Mouse (Mus musculus): ENCODE results near the gene Taf10.

The Taf10 gene

DNA sequence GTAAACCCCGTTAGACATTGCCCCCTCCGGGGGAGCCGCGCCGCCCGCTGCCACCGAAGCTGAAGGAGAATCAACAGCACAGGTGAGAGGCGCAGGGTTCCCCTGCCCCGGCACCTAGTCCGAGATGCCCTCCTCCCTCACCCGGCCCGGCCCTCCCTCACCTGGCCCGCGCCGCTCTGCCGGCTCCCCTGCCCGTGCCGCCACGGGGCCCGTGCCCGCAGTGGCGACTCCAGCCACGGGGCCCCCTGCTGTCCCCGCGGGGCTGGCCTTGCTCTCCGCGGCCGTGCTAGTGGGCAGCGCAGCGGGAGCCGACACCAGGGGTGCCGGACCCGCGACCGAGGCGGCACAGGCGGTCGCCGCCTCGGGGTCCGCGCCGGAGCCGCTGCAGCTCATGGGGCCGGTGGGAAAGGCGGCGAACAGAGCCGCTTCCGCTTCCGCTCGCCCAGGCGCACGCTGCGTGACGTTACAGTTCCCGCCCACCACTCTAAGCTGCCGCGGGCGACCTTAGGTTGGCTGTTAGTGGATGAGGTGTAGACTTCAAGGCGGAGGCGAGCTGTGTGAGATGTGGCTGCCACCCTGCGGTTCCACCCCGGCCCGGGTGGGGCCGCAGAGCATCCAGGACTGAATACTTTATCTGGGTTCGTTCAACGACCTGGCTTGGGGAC, at the start of gene Taf10:
Taf10 (minus strand) TSS at position 436 of the 665 bp plus-strand sequence.
- DNase-seq: peak; percentile 80 to 86

DNA sequence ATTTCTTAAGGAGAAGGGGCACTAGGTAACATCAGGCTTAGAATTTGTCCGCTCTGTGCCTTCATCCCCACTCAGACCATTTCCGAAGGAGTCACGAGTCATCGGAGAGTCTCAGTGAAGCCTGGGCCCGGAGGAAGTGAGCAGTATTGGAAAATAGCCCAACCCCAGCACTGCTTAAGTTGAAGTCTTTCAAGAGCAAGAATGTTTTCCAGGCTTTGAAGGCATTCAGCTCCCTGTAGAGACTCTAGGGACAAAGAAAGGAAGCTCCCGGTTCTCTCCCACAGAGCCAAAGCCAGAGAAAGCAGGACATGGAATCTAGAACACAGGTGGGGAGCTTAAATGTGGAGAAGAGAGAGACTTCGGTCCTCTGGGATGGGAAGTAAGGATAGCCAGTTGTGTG, 49.5 kb upstream of the Taf10 start:
- DNase-seq: no peak

DNA sequence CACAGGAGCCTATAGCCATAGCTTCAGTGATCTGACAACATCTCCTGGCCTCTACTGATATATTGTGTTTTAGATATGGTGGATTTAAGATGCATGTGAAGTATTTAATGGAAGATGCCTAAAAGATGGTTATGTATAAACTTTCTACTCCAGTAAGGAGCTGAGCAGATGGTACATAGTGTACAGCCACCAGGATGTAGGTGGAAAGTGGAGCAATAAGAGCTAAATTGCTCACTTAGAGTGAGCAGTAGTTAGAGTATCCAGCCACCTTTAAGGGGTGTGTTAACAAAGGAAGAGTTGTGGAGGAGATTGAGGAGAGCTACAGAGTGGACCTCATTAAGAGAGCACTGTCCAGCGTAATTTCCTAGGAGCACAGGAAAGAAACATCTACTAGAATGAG, 47.0 kb upstream of the Taf10 start:
- no peak for DNase-seq

DNA sequence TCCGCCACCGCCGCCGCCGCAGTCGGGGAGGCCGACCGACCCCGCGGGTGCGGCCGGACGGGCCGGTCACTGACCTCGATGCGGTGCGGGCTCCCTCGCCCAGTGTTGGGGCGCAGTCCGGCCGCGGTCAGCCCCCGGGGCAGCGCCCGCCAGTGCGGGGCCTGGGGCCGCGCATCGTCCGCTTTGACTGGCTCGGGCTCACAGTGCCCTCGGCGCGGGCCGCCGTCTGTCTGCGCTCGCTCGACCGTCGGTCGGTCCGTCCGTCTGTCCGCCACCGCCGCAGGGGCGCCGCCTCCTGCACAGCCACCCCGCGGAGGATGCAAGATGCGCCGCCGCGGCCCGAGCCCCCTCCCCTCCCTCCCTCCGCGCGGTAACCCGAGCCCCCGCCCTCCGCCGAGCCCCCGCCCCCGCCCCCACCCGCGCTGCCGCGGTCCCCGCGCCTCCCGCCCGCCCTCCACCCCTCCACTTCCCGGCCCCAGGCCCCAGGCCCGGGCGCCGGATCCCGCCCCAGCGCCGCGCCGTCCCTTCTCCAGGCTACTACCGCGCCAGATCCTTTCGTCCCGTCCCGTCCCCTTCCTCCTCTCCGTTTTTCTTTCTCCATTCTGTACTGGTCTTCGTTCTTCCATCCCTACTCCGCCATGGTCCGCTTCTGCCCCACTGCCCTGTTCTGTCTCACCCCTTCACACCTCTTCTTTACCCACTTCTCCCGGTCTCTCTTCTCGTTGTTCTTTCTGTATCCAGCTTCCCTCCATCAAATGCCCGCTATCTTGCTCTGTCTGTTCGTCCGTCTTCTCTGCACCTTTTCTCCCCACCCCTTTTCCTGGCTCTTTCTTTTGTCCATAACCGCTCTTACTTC, 43.4 kb upstream of the Taf10 start, which contains the start of gene Dchs1:
Dchs1 (minus strand) TSS at position 370 of the 856 bp plus-strand sequence.
- no peak for DNase-seq

DNA sequence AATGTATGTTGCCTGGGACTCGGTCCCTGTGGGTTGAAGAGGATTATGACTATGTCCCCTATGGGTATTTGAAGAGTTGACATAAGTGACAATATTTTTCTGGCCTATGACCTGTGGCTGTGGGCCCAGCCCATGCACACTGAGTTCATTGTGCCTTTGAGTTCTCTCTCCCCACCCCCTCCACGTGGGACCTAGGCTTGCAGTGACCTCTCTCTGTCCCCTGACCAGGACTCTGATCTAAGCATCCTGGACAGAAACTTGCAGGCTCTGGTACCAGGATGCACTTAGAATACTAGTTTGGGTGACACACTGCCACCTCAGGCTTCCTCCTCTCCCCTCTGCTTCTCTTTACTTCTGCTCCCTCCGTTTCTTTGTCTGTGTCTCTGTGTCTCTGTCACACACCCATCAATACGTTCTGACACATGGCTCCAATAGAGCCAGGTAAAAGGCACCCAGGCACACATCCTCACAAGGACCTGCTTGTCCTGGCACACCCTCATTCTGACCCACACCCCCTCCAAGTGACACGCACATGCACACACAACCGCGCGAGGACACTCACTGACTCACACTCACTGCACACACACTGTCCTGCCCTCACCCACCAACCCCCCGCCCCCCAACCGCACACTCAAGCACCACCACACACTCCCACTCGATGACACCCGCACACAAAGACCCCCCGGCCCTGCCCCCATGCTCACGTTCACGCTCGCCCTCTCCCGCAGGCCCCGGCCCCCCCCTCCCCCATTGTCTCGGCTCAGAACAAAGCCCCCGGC, 42.5 kb upstream of the Taf10 start:
- no peak for DNase-seq

DNA sequence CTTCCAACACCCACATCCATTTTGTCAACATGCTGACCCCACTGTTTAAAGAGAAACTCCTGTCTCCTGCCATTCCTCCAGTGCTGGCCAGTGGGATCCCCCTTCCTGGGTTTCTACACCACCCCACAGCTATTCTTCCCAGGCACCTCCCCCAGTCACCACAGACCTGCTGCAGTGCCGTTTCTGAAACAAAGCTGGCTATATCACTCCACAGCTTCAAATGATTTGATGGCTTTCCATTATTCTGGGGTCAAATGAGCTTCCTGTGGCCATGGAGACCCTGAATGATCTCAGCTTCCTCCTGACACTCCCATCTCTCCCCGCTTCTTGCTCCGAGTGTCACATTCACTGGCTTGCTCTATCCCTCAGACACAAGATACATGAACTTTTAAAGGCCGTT, 40.4 kb upstream of the Taf10 start:
- DNase-seq: no peak

DNA sequence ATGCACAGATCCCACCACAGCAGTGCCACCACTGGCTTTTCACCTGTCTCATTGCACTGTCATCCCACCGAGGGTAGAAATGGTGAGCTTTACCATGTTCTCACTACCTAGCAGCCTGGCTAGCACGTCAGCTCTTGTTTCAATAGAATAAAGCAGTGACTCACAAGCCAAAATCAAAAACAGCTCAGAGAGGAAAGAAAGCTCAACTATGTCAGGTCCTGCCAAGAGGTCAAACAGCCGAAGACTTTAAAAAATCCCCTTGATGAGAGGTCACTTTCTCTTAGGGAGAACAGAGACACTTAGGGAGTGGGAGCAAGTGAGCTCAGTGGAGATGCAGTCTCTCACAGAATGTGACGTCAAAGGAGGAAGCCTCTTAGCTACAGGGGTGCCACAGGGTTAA, 39.7 kb upstream of the Taf10 start:
- no peak for DNase-seq

DNA sequence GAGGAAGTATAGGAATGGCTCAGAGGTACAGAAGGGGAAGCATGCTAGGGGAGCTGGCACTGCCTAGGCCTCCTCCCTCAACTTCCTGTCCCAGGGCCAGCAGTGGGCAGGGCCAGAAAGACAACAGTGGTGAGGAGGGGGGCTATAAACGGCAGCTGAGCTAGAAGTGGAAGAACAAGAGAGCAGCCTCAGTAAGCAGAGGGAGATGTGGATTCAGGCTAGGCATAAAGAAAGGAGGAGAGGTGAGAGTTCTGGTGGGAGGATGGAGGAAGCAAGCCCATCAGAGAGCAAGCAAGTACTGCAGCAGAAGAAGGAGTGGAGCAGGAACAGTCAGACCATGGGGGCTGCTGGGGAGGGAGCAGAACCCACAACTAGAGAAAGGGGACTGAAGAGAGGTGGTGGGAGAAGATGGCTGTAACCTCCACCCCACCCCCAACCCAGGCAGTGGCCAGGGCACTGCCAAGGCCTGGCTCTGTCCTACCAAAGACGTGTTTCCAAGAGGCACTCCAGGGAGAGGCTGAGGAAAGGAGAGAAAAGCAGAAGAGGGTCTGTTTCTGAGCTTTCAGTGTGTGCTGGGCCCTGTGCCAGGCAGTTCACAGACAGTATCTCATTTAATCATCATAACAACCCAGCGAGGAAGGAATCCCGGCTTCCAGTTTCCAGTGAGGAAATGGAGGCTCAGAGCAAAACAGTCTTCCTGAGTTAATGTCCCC, 34.5 kb upstream of the Taf10 start:
- no peak for DNase-seq

DNA sequence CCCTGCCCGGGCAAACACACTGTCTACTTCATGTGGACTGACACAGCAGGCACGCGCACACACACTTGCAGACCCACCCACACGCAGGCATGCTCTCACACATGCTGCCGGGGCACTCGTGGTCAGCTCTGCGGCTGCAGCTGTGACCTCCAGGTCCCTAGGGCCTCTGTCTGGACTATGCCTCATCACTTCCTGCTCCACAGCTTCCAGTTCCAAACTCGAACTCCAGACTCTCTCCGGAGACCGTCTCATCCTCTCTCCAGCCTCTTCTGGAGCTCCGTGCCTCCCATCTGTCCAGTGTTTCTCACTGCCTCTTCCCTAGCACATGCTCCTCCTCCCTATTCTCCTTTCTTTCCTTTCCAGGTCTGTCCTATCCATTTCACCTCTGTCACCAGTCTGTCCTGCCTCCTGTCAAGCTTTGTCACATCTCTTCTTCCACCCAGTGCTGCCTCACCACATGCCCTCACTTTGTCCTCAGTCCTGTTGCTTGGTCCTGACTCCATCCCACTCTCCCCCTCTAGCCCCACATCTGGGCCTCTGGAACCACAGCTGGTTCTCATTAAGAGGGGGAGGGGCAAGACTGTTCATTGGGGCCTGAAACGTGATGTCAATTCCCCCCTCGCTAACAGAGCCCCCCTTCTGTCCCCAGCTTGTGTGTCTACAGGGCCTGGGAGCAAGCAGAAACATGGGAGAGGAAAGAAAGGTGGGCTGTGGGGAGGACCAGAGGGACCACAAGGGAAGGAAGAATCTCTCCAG, 33.8 kb upstream of the Taf10 start:
- peak; percentile 51 to 61 for DNase-seq

DNA sequence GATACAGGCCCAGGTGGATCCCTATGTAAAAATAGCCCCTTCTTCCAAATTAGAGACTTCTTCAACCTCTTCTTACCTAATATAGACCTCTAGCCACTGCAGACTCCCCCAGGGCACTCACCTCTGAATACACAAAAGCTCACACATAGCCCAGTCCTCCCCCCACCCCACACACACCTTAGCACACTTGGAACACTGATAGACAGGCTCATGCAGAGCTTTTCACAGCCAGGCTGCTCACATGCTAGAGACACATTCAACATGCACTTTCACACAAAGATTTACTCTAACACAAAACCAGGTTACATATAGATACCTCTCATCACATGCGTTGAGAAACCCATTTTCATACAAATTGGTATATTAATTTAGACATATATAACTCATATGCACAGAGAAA, 33.2 kb upstream of the Taf10 start:
- DNase-seq: no peak

DNA sequence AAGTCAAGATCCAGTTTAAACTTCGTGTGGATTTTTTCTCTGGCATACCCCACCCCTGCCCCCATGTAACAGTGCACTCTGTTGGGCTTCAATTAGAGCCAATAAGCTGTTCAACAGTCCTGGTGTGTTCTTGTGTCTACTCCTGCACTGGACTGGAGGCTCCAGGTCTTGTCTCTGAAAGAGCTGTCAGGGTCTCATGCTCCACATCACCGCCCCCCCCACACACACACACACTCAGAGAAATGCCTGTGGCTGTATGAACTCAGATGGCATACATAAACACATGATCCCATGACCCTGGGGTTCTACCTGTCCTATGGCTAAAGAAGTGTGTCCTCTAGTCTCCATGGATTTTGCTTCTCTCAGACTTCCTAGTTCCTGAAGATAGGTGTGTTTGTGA, 31.9 kb upstream of the Taf10 start:
- no peak for DNase-seq

DNA sequence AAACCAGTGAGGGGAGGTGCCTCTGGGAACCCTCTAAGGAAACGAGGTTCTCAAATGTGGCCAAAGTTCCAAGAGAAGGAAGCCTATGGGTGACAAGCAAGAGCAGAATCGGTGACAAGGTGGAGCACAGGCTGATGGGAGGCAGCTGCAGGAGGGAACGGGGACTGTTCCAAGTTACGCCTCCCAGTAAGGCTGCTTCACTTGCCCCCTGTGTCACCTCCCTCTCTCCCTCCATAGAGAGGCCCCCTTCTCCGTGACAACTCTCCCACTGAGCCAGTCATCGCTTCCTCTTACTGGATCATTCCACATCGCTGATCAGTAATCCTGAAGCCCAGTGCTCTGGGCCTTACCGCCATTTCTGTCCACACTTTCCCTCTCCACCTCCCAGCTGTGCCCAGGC, 30.5 kb upstream of the Taf10 start:
- DNase-seq: peak; percentile 32 to 51

DNA sequence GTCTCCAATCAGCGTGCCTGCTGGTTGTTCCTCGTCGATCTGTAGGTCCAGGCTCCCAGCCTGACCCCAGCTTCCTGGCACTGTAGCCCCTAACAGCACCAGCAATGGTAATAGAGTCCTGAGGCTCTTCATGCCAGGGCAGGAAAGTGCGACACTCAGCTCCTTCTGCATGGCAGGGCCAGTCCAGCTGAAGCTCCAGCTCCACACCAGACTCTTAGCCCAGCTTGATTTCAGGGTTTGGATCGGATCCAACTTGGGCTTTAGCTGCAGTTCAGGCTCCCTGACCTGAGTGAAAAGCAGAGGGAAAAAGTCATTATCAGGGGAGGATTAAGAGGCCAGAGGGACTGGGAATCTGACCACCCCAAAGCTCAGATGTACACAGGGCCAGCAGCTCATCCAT, 28.9 kb upstream of the Taf10 start:
- no peak for DNase-seq

DNA sequence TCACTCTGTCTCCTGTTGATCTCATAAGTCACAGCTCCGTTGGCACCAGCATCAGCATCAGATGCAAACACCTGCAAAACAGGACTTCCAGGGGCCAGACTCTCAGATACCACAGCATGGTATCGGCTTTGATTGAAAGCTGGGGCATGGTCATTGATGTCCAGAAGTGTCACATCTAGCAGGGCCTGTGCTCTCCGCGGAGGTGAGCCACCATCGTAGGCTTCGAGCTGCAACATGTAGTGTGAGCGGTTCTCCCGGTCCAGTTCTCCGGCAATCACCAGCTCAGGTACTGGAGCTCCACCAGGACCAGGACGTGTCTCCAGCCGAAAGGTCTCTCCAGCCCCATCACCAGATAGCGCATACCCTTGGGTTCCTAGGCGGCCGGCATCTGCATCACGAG, 28.2 kb upstream of the Taf10 start:
- DNase-seq: no peak

DNA sequence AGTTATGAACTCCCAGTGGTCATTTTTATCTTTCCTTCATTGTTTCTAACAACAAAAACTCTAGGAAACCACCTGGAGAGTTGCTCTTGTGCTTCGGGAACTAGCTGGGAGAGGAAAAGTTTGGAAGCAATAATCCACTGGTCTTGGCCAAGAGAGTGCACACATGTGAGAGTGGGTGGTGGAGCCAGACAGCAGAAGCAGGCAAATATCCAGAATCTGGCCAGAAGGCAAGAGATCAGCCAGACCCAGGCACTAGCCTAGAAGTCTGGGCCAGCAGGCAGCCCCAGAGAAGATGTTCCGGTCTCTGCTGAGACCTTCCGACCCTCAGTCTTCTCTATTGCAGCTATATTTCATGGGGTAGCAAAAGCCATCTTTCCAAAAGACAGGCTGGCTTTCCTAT, 25.8 kb upstream of the Taf10 start:
- DNase-seq: no peak

DNA sequence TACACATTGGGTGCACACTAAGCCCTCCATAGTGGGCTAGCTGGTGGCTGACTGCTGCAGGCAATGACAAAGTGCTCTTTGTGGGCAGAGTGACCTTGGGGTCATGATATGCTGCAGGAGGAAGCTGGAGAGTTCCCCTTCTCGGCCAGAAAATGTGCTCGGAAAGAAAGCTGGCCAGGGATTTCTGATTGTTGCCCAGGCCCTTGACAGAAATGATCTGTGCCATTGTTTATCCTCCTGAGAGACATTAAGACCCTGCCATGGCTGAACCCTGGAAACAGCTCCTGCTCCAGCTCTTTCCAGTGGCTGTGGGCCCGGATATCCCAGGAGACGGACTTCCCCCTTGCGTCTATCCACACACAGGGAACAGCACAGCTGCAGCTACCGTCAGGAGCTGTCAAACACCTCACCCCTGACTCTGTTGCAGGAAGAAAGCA, 23.6 kb upstream of the Taf10 start:
- DNase-seq: peak; percentile 32 to 37

DNA sequence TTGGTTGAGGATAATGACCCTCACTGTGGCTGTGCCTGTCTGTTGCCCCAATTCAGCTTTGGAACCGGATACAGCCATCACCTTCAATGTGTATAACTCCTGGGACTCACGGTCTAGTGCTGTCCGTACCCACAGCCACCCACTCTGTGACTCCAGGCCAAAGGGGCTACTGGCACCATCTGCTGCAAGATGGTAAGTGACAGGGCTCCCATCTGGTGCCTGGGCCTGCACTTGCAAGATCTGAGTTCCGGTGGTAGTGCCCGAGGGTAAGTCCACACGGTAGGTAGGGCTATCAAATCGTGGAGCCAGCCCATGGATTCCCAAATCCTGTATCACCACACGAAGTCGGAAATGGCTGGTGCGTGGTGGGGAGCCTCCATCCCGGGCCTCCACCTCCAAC, 20.2 kb upstream of the Taf10 start:
- no peak for DNase-seq

DNA sequence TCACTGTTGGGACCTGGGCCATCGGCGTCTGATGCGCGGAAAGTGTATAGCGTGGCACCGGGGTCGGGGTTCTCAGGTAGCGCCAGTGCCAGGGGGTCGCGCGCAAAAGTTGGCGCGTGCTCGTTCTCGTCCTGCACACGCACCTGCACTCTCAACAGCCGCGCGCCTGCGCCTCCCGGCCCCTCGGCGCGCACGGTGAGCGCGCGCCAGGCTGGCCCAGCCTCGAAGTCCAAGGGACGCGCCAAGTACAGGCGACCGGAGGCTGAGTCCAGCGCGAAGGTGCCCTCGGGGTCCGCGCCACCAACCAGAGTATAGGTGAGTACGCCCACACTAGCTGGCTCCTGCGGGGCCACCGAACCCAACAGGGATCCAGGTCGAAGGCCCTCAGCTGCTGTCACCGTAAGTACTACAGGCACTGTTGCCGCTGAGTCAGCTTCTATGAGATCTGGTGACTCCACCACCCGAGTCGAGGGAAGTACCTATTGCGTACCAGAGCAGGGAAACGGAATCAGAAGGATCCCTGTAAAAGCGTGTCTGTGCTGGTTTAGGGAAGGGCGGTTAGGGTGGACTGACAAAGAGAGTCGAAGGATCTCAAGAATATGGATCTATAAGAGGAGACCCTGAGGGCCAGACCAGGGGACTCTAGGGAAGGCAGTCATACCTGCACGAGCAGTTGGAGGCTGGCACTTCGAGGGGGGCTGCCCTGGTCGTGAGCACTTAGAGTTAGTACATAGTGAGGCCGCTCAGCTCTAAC, 18.5 kb upstream of the Taf10 start:
- DNase-seq: no peak

DNA sequence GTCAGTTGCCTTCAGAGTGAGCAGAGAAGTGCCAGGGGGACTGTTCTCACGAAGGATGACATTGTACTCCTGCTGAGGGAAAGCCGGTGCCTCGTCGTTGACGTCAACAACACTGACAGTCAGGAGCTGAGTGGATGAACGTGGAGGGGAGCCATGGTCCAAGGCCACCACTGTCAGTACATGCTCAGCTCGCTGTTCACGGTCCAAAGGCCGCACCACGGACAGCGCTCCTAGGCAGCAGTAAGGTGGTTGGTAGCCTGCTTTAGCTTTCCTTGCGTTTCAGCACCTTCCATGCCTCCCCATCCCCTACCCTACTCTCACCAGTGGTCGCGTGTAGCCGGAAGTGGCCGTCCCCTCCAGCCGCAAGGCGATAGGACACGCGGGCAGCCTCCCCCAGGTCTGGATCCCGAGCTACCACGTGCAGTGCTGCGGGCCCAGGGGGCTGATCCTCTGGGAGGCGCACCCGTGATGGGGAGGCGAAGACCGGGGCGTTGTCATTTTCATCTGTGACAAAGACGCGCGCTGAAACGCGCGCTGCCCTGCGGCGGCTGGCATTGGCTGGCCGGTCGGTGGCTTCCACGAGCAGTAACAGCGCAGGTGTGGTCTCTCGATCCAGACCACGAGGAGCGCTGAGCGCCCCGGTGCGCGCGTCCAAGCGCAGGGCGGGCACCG, 17.8 kb upstream of the Taf10 start:
- DNase-seq: no peak

DNA sequence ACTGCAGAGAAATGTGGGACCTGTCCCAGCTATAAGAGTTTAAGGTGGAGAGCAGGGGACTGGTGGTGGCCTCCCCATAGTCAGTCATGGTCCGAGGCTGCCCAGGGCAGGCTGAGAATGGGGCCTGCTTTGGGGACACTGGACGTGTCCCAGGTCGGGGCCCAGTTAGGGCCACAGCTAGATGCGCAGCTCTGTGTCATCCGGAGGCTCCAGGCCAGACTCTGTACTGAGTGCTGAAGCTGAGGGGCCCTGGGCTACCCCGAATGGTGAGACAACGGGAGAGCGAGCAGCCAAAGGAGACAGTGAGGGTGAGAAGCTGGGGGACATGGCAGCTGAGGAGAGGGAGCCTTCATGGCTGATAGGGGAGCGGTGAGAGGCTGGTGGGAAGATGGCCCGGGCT, 9.1 kb upstream of the Taf10 start:
- no peak for DNase-seq

DNA sequence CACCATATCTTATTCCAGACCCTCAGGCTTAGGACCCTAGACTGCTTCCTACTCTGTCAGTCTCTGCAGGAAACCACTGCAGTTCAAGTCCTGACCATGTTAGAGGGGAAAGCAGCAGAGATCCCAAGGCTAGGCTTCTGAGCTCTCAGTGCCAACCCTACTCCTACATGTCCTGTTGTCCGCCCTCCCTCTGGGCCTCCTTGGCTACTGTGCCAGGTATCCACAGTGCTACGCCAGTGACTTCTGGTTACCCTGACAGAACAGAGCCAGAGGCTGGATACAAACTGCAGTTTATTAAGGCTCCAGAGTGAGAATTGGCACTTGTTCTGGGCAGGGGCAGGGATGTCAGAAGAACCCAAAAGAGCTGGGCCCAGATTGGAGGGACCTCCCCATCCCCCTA, 8.6 kb upstream of the Taf10 start:
- no peak for DNase-seq
